Mouse (Mus musculus) forebrain, embryonic 14.5 days (tissue): ENCODE data around the gene Slc39a3. TPM values are rescaled to one million over a fixed set of nuclear protein-coding genes. Genes with fewer than 3 reads are reported as not detected.

Experiments used
- ATAC-seq: fragments of 200-750 bp; cut with Nextera tagmentation; 2 replicates; pipeline ENCODE4 v1.8.0; 2017; ENCODE audit warnings: mild to moderate bottlenecking, moderate library complexity
- DNase-seq: peaks from one replicate; pipeline ENCODE4 v3.0.0-alpha.2; 2015; ENCODE audit warnings: low spot score
- H3K27ac ChIP-seq: fragments of 300-500 bp; sonication (generic); 2 replicates; pipeline ENCODE4 v1.5.1; 2014; ENCODE audit warnings: low read depth, mild to moderate bottlenecking, control low read depth, low read length, moderate library complexity
- H3K27me3 ChIP-seq: fragments of 300-500 bp; sonication (generic); replicated peaks from 2 replicates; pipeline ENCODE4 v1.6.1; 2014; ENCODE audit warnings: low read length, control low read depth, mixed read lengths; ENCODE audit not compliant: control insufficient read depth, insufficient read depth
- H3K36me3 ChIP-seq: fragments of 300-500 bp; sonication (generic); 2 replicates; pipeline ENCODE4 v1.6.1; 2014; ENCODE audit warnings: low read length, control low read depth; ENCODE audit not compliant: control insufficient read depth, insufficient read depth
- H3K4me1 ChIP-seq: fragments of 300-500 bp; sonication (generic); 2 replicates; pipeline ENCODE4 v1.6.1; 2014; ENCODE audit warnings: antibody characterized with exemption, low read length, control low read depth; ENCODE audit not compliant: control insufficient read depth, insufficient read depth
- H3K4me2 ChIP-seq: fragments of 300-500 bp; sonication (generic); 2 replicates; pipeline ENCODE4 v1.6.1; 2014; ENCODE audit warnings: mild to moderate bottlenecking, control low read depth, low read length
- H3K4me3 ChIP-seq: fragments of 300-500 bp; sonication (generic); 2 replicates; pipeline ENCODE4 v1.5.1; 2014; ENCODE audit warnings: low read depth, low read length, control low read depth
- H3K9ac ChIP-seq: fragments of 300-500 bp; sonication (generic); 2 replicates; pipeline ENCODE4 v1.6.1; 2014; ENCODE audit warnings: mild to moderate bottlenecking, low read length, control low read depth, moderate library complexity
- H3K9me3 ChIP-seq: fragments of 300-500 bp; sonication (generic); replicated peaks from 2 replicates; pipeline ENCODE4 v1.6.1; 2016; ENCODE audit warnings: low read length, control low read depth, mixed read lengths; ENCODE audit not compliant: control insufficient read depth
- WGBS: fragments of 180-500 bp; shearing (Covaris S2); extraction: QIAGEN DNeasy Blood & Tissue Kit; methylation state at CpG from one replicate; pipeline ENCODE4 v1.1.7; 2014; 5-methylcytosine and 5-hydroxymethylcytosine counted together
- polyA plus RNA-seq: library from polyadenylated mRNA; unstranded; fragments of >200 nt; fragmentation: Nextera tagmentation; extraction: Ambion mirVana; gene quantifications from 2 replicates; pipeline ENCODE4 v1.2.1, GENCODE M21; 2014

The Slc39a3 gene
- polyA plus RNA-seq, 1 experiment from 2014 or later: 20.7 TPM

GRCm38 (mm10) chr10:80987709-80988441 lies 49.4 kb downstream of the Slc39a3 start:
- peaks cover 25% of the 10 kb centered on the region for H3K27me3 ChIP-seq

GRCm38 (mm10) chr10:80986754-80987153 lies 50.5 kb downstream of the Slc39a3 start:
- Histone ChIP-seq H3K4me3 (no peak overlapping the region), H3K27me3 (peaks cover 25% of the 10 kb centered on the region), H3K9me3 (no peaks in the 10 kb centered on the region), H3K4me2 (no peak overlapping the region), H3K4me1 (peaks cover 2% of the 10 kb centered on the region; the same call in 1 of the 2 replicates), H3K9ac (no peak overlapping the region), H3K27ac (no peak overlapping the region), H3K36me3 (no peaks in the 10 kb centered on the region)
- ATAC-seq (no peak), DNase-seq (no peak)
- WGBS: 72% methylated on average over 6 of the region's 6 CpGs

More at GRCm38 (mm10) chr10:80987709-80988441, 49.4 kb downstream of the Slc39a3 start:
- no peak overlapping the region for H3K27ac ChIP-seq
- H3K4me1 ChIP-seq: peaks cover 2% of the 10 kb centered on the region; the same call in 1 of the 2 replicates
- no peak overlapping the region for H3K4me3 ChIP-seq
- no peak overlapping the region for H3K9ac ChIP-seq
- no peak overlapping the region for H3K4me2 ChIP-seq
- no peaks in the 10 kb centered on the region for H3K36me3 ChIP-seq
- peak; percentile 86 for ATAC-seq
- H3K9me3 ChIP-seq: no peaks in the 10 kb centered on the region
- DNase-seq: peak; percentile 87
- WGBS: 15% methylated on average over 10 of the region's 10 CpGs

- no peaks in the 10 kb centered on the region for H3K36me3 ChIP-seq
- H3K4me2 ChIP-seq: 0 out of 2 replicates have a peak overlapping the region, but pooled peaks have one; percentile 18
- no peak for DNase-seq
- peak overlapping the region; percentile 32; the same call in 1 of the 2 replicates for H3K9ac ChIP-seq
- peaks cover 2% of the 10 kb centered on the region; the same call in 1 of the 2 replicates for H3K4me1 ChIP-seq
- 27% methylated on average over 13 of the region's 13 CpGs for WGBS
- no peak overlapping the region for H3K4me3 ChIP-seq
- peaks cover 25% of the 10 kb centered on the region for H3K27me3 ChIP-seq
- no peak for ATAC-seq
- H3K27ac ChIP-seq: no peak overlapping the region
- H3K9me3 ChIP-seq: no peaks in the 10 kb centered on the region
These were observed 51.1 kb downstream of the Slc39a3 start for GRCm38 (mm10) chr10:80985970-80986701.

GRCm38 (mm10) chr10:80985241-80985969 lies 51.8 kb downstream of the Slc39a3 start:
- Histone ChIP-seq H3K27me3 (peaks cover 25% of the 10 kb centered on the region), H3K4me1 (peaks cover 2% of the 10 kb centered on the region; the same call in 1 of the 2 replicates), H3K9ac (peak overlapping the region; percentile 32; the same call in 1 of the 2 replicates), H3K4me3 (no peak overlapping the region), H3K4me2 (0 out of 2 replicates have a peak overlapping the region, but pooled peaks have one; percentile 18), H3K9me3 (no peaks in the 10 kb centered on the region), H3K36me3 (no peaks in the 10 kb centered on the region), H3K27ac (no peak overlapping the region)
- ATAC-seq (no peak), DNase-seq (no peak)
- WGBS: 8% methylated on average over 36 of the region's 37 CpGs

- no peaks in the 10 kb centered on the region for H3K9me3 ChIP-seq
- no peak overlapping the region for H3K4me3 ChIP-seq
- WGBS: 88% methylated on average over 12 of the region's 12 CpGs
- H3K27ac ChIP-seq: no peak overlapping the region
- no peak for DNase-seq
- H3K4me2 ChIP-seq: no peak overlapping the region
- ATAC-seq: no peak
- H3K4me1 ChIP-seq: peaks cover 2% of the 10 kb centered on the region; the same call in 1 of the 2 replicates
- no peak overlapping the region for H3K9ac ChIP-seq
- H3K27me3 ChIP-seq: peaks cover 25% of the 10 kb centered on the region
- no peaks in the 10 kb centered on the region for H3K36me3 ChIP-seq
These were observed 53.0 kb downstream of the Slc39a3 start for GRCm38 (mm10) chr10:80984223-80984622.

- WGBS: 90% methylated on average over 4 of the region's 4 CpGs
- Histone ChIP-seq H3K36me3 (no peaks in the 10 kb centered on the region), H3K27ac (no peak overlapping the region), H3K4me1 (peaks cover 2% of the 10 kb centered on the region; the same call in 1 of the 2 replicates), H3K27me3 (peaks cover 25% of the 10 kb centered on the region), H3K4me2 (no peak overlapping the region), H3K4me3 (no peak overlapping the region), H3K9me3 (no peaks in the 10 kb centered on the region), H3K9ac (no peak overlapping the region)
- DNase-seq (no peak), ATAC-seq (no peak)
These were observed 54.8 kb downstream of the Slc39a3 start for GRCm38 (mm10) chr10:80982381-80982780.

GRCm38 (mm10) chr10:80981564-80982112 lies 55.6 kb downstream of the Slc39a3 start:
- WGBS: 58% methylated on average over 7 of the region's 7 CpGs
- Histone ChIP-seq H3K9me3 (no peaks in the 10 kb centered on the region), H3K4me1 (peaks cover 2% of the 10 kb centered on the region; the same call in 1 of the 2 replicates), H3K27me3 (peaks cover 20% of the 10 kb centered on the region), H3K4me2 (no peak overlapping the region), H3K27ac (no peak overlapping the region), H3K4me3 (no peak overlapping the region), H3K36me3 (no peaks in the 10 kb centered on the region), H3K9ac (no peak overlapping the region)
- DNase-seq: no peak
- ATAC-seq: no peak
